Mouse (Mus musculus) mouse embryonic stem cell (cell line): ENCODE measurements around the gene Mpzl3.

Source experiments
- in situ Hi-C, 2 experiments: fragments of 300-500 bp; cut with MboI; formaldehyde crosslinking; loops; 1 replicate in 1 of 2; 3 replicates in 1 of 2; pipeline ENCODE4 v1.14.3; 2019 to 2020; ENCODE audit warnings: low sequenced_read_pairs in 2 of 2, low pct_unique_long_range_greater_than_20kb in 1 of 2, mixed read lengths in 1 of 2; ENCODE audit not compliant: unreplicated experiment in 1 of 2

Mpzl3 gene

DNA sequence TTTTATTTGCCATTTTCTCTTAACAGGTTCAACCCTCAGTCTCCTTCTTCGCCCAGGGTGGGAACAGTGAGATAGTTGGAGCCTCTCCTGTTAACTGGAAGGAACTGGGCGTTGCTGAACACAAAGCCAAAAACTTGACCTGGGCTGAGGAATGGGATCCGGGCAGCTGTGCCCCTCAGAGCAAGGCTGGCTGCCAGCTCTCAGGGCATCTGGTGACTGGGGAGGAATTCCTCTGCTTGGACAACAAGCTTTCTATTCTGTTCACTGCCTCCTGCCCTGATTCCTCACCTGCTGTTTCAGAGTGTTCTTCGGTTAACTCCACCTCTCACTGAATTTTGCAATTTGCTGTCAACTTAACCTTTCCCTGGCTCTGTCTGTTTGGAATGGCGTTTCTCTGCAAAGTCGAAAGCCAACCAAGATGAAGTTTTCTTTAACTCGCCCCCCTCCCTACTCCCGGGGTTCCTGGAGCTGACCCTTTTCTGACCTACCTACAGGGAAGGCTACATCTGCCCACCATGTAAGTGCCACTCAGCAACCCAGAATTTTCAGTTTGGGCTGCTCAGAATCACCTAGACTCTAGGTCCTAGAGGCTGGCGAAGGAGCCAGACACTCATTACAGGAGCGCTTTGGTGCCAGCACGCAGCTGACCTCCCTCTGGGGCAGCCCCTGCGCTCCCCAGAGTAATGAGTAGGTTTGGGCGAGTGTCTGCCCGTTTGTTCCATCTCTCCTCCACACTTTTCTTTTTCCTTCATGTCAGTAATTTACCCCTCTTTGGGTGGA lies 14.7 kb upstream of the Mpzl3 start:
- in situ Hi-C loops, result no loop called here

DNA sequence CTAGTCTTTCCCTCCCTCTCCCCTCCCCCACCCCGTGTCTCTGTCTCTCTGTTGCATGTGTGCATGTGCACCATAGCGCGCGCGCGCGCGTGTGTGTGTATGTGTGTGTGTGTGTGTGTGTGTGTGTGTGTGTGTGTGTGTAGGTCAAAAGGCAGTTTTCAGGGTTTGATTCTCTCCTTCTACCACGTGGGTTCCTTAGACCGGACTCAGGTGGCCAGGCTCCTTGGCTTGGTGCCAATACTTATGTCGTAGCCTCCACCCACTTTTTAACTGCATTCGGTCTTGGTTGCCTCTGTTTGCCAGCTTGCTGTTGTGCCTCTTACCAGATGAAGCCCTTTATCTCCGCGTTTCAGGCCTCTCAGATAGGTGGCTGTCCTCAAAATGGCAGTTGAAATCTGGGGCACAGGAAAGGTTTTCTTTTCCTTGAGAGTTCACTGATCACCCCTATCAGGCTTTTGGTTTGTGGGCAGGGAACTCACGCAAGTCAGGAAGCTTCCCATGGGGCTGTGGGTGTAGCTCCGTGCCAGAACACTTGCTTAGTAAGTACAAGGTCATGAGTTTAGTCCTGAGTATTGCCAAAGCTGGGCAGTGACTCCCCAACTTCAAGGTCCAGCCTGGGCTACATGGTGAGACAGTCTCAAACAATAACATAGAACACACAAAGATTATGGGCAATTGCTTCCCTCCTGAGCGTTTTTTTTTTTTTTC lies 13.7 kb upstream of the Mpzl3 start:
- in situ Hi-C loops, result no loop called here

DNA sequence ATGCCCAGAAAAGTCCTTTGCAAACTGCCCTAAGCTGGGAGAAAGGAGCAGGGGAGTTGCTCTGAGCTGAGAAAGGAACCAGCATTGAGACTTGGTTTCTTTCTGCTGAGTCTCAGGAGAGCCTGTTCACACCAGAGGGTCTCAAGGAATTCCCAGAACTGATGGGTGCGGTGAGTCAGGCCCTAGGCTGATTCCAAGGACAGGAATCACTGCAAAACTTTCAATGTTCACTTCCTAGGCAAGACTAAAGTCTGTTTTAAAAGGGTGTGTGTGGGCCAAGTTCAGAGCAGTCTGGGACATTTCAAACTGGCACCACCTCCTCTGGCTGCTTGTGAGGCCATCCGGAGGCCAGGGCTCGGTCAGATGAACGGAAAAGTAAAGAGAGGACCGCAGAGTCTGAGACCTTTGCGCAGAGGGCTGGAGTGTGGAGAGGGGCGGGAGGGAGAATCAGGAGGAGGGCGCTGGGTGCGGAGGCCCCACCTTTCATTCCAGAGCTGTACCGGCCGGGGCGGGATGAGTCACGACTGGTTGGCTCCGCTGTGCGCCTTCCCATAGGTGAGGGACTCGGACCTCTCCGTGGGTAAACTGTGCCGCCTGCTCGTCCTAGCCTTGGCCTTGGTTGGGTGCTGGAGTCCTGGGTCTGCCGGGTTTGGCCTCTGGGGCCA lies 12.8 kb upstream of the Mpzl3 start:
- in situ Hi-C loops, result no loop called here

DNA sequence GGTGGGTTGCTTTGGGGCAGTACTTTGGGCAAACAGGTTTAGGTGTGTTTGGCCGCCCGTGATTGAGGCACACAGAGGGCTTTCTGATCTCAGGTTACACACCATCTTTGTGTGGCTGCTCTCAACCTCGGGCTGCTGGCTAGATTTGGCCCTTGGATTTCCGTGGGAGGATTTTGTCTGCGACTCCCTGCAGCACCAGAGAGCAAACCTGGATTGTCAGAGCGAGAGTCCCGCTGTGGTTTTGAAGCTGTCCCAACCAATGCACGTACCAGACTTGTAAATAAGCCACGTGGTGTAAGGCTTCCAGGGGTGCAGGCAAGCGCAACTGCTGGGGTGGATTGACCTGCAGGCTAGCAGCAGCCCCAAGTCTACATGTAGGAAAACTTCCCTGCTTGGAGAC lies 12.0 kb upstream of the Mpzl3 start:
- in situ Hi-C loops, result no loop called here

DNA sequence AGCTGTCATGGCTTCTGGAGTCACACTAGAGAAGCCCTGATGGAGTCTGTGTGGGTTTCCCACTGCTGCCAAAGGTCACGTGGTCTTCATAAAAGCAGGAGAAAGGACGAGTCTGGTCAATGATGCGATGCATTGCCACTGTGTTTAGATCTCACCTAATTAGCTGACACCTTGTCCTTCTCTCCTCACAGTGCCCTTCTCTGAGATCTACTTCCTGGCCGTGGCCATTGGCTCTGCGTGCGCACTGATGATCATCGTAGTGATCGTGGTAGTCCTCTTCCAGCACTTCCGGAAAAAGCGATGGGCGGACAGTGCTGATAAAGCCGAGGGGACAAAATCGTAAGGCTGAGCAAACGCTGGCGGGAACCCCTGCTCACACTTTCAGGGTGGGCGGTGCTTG lies 8.0 kb upstream of the Mpzl3 start:
- in situ Hi-C loops, result no loop called here

DNA sequence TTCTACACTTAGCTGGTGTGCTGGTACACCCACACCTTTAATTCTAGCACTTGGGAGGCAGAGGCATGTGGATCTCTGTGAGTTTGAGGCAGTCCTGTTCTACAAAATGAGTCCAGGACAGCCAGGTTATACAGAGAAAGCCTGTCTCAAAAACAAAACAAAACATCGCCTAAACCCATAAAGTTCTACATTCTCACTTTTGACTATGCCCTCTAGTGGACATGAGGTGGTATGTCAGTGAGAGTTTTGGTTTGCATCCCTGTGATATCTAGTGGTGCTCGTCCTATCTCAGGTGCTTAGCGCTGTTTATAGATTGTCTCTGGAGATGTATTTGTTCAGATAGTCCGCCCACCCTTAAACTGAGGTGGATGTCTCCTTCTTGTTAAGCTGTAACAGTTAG lies 6.5 kb upstream of the Mpzl3 start:
- in situ Hi-C loops, result no loop called here

DNA sequence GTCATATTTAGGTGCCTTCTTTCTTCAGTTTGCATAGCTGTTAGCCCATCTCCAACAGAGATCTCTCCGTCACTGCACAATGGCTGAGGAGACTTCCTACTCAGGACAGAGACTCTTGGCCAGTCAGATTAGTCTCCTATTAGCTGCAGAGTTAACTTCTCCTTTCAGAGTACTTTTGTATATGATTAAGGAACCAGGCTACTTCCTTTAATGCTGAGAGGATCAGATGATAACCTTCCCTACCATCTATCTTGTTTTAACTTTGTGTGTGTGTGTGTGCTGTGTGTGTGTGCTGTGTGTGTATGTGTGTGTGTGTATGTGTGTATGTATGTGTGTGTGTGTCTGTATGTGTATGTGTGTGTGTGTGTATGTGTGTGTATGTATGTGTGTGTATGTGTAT lies 5.3 kb upstream of the Mpzl3 start:
- in situ Hi-C loops, result no loop called here

DNA sequence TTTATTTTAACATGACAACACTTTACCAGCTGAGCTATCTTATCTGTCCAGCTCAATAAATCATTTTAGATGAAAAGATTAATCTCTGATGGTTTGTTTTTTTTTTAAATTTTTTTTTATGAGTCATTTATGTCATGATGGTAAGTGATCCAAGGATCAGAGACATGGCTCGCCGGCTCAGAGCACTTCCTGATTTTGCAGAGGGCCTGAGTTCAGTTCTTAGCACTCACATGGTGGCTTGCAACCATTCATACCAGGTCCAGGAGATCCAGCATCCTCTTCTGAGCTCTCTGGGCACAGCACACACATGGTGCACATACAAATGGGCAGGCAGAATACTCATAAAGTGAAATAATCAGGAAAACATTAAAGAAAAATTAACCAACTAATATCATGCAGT lies 4.7 kb upstream of the Mpzl3 start:
- in situ Hi-C loops, result no loop called here

DNA sequence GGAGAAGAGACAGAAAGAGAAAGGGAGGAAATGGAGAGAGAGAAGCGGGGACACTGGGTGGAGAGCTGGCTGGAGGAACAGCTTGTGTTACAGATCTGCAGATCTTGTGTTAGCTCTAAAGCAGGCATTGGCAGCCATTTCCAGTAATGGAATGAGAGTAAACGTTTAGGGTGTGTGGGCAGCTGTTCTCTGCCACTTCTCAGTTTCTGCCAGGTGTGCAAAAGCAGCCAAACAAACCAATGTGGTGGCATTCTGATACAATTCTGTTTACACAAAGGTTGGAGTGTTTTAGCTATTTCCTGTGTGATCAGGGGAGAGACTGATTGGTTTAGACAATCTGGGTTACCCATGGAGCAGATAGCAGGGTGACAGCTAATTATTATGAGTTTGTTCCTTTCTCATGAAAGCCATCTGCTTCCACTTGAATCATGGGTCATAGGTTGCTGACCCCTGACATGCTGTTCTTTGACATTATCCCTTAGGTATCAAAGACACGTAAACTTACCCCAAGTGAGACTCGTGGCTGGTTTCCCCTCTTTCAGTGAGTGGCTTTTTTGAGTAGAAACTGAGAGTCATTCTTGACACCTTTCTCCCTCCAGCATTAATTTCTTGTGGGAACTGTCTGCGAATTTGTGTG lies 3.4 kb downstream of the Mpzl3 start:
- in situ Hi-C loops, result no loop called here

DNA sequence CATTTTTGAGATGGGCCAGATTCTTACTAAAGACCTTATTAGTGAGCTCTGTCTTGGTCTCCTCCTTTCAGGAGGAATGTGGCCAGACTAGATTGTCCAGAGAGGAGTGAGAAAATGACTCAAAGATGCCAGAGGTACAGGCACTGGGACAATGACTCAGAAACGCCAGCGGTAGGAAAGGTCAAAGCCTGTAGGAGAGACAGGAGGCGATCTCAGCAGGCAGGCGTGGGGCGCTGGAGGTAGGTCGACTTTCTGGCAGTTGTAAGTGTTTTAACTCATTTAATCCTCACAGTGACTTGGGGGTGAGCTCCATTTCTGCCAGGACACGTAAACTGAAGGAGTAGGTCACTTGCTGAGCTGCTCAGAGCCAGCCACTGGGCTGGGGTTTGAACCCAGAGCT lies 5.2 kb downstream of the Mpzl3 start:
- in situ Hi-C loops, result no loop called here

DNA sequence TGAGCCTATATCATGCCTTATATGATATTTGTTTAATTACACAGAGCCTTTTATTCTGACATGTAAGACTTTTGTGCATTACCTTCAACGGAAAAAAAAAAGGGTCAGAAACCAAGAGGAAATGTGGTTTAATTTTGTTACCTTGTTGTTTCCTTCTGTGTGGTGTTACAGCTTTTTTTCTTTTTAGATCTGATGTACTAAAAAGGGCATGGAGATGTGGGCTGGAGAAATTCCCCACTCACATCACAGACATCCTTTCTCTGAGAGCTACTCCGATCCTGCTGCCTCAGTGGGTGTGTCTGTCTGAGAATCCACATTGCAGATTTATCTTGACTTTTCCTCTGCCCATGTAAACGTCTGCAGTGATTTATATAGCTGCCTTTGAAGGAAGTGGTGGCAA lies 7.7 kb downstream of the Mpzl3 start:
- in situ Hi-C loops, result no loop called here

DNA sequence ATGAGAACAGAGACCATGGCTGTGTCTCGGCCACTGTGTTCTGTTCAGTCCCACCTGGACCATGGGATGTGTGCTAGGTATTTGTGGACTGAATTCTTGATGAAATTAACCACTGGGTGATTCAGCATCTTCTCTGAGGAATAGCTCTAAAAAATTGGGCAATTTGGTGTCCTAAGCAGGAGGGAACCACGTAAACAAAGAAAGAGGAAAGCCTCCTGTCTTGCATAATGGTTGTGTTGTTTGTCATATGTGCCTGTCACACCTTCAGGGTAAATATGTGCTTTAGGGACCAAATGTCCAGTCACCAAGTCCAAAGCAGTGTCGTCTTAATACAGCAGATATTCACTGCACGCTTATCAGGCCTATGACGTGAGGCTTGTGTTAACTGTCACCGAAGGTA lies 9.4 kb downstream of the Mpzl3 start:
- in situ Hi-C loops, result no loop called here

DNA sequence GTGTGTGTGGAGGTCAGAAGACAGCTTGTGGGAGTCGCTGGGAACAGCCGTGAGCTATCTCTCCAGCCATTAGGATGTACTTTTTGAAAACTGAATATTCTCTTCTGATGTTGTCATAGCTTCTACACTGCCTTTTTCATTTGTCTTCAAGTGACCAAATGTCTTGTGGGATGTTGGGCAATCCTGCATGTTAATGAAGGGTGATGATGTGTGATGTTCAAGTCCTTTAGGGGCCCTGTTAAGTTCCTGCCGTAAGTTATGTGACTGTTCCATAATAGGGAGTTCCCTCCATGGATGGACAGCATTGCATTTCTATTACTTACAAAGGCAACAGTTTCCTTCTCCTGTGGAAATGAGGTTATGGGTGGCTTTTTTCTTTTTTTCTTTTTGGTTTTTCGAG lies 11.7 kb downstream of the Mpzl3 start:
- in situ Hi-C loops, result no loop called here

DNA sequence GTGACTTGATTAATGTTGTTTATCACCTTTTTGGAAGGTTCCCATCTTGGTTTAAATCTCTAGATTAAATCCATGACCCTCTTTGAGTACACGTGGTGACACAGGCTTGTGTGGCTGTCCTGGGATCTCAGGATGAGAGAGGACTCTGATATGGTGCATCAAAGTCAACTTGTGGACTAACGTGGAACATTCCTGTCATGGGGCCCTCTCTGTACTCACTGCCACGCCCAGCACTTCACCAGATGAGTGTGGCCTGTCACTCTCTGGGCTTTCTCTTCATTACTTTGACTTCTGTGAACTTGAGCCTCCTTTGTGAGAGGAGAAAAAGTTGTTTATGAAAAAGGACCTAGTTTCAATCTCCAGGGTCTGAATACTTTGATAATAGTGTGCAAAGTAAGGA lies 16.8 kb downstream of the Mpzl3 start:
- in situ Hi-C loops, result no loop called here

DNA sequence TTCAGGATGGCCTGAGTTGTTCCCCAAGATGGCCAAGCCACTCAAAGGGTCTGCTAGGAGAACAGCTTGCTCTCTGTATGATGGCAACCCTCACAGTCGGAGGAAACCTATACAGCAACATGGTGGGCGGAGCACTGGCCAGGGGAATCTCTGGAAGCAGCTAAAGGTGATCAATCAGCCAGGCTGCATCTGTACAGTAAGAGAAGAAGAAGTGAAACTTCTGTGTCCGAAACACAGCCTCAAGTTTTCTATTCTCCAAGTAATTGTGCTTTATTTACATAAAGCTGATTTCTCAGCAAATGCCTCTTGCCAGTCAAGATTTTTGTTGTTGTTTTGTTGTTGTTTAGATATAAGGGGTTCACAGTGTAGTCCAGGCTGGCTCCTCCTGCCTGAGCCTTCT lies 22.9 kb downstream of the Mpzl3 start:
- in situ Hi-C loops, result no loop called here

DNA sequence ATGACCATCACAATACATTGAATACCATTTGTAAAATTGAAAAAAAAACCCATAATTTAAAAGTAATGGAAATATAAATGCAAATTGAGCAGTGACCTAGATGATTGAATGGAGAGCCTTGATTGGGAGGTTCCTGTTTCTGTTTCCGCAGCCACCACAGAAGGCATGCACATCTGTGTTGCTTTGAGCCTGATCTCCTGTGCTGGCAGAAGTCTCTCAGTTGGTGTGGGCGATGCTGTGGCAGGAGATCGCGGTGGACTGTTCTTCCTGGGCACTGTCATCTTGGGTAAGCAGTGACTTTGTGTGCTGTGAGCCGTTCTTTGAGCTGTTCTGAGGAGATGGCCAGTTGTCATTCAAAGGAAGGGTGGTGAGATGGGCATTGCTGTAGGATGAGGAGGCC lies 24.0 kb downstream of the Mpzl3 start, which contains the start of gene Jaml:
Gene Jaml, plus strand, starts transcription at position 173 of the 400 bp plus-strand sequence.
- in situ Hi-C loops, result no loop called here

DNA sequence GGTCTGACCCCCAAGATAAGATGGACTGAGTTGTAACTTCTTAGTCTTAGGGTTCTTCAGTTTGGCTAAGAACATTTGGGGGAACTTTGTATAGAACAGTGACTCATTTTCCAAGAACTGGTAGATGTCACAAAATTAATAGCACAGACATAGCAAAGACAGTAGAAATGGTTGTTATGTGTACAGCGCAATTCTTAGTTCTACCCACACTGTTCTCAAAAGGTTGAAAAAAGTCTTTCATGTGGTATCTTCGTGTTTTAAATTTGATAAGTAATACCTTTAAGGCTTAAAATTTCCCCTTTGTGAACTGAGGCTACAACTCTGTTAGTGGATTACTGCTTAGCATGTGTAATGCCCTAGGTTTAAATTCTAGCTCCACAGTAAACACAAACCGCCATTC lies 28.1 kb downstream of the Mpzl3 start:
- in situ Hi-C loops, result no loop called here

DNA sequence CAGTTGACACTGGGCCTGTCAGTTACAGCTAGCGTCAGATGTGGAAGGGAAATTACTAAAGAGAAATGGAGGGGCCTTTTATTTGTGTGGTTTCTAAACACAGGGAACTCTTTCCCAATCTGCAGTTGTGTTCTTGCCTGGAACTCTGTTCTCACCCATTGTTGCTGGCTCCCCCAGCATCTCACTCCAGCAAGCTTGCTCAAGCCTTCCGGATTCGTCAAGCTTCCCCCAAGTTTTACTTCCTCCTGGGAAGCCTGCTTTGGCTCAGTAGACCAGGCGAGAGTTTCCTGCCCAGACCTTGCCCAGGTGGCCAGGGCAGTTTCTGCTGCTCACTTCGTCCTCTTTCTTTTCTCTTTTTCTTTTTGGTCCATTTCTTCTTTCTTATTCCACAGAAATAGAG lies 29.6 kb downstream of the Mpzl3 start:
- in situ Hi-C loops, result no loop called here
